Mouse (Mus musculus) heart, embryonic 11.5 days (tissue): ENCODE measurements at regions not wholly inside any gene's neighbourhood (a gene's known extent, or its start where the extent isn't known, plus 50 kb on each side); places are given as distances from the start of the nearest gene placed in this dataset.

Source experiments
- ATAC-seq: fragments of 200-750 bp; cut with Nextera tagmentation; replicated peaks from 2 replicates; pipeline ENCODE4 v1.8.0; 2017; ENCODE audit warnings: moderate library complexity; ENCODE audit not compliant: insufficient number of reproducible peaks, low FRiP score, low TSS enrichment
- H3K27ac ChIP-seq: fragments of 300-500 bp; sonication (generic); 2 replicates; pipeline ENCODE4 v1.5.1; 2014; ENCODE audit warnings: mild to moderate bottlenecking, low read depth, low read length
- H3K27me3 ChIP-seq: fragments of 300-500 bp; sonication (generic); 2 replicates; pipeline ENCODE4 v1.6.1; 2014; ENCODE audit warnings: mild to moderate bottlenecking, low read length, mixed read lengths; ENCODE audit not compliant: control insufficient read depth, insufficient read depth
- H3K36me3 ChIP-seq: fragments of 300-500 bp; sonication (generic); 2 replicates; pipeline ENCODE4 v1.6.1; 2014; ENCODE audit warnings: mild to moderate bottlenecking, low read length, moderate library complexity, mixed read lengths; ENCODE audit not compliant: control insufficient read depth, insufficient read depth
- H3K4me1 ChIP-seq: fragments of 300-500 bp; sonication (generic); 2 replicates; pipeline ENCODE4 v1.6.1; 2014; ENCODE audit warnings: low read length; ENCODE audit not compliant: control insufficient read depth, insufficient read depth
- H3K4me2 ChIP-seq: fragments of 300-500 bp; sonication (generic); 2 replicates; pipeline ENCODE4 v1.6.1; 2014; ENCODE audit warnings: mild to moderate bottlenecking, moderate library complexity
- H3K4me3 ChIP-seq: fragments of 300-500 bp; sonication (generic); 2 replicates; pipeline ENCODE4 v1.5.1; 2014; ENCODE audit warnings: low read depth, low read length
- H3K9ac ChIP-seq: fragments of 300-500 bp; sonication (generic); 2 replicates; pipeline ENCODE4 v1.6.1; 2014; ENCODE audit warnings: mild to moderate bottlenecking, low read depth, low read length, moderate library complexity
- H3K9me3 ChIP-seq: fragments of 300-500 bp; sonication (generic); replicated peaks from 2 replicates; pipeline ENCODE4 v1.6.1; 2016; ENCODE audit warnings: low read length; ENCODE audit not compliant: control insufficient read depth
- WGBS: fragments of 180-500 bp; shearing (Covaris S2); extraction: QIAGEN DNeasy Blood & Tissue Kit; methylation state at CpG from one replicate; pipeline ENCODE4 v1.1.7; 2014; ENCODE audit not compliant: insufficient replicate concordance; 5-methylcytosine and 5-hydroxymethylcytosine counted together

- Histone ChIP-seq H3K4me3 (no peak overlapping the region), H3K27ac (no peak overlapping the region), H3K4me1 (0 out of 2 replicates have a peak, but pooled peaks cover 2% of the 10 kb centered on the region), H3K36me3 (no peaks in the 10 kb centered on the region), H3K27me3 (no peaks in the 10 kb centered on the region), H3K4me2 (no peak overlapping the region), H3K9ac (no peak overlapping the region), H3K9me3 (no peaks in the 10 kb centered on the region)
- WGBS: 74% methylated on average over 3 of the region's 3 CpGs
- ATAC-seq: no peak
These were observed 213.0 kb upstream of the Krr1 start for GRCm38 (mm10) chr10:111759505-111759904.

- H3K27me3 ChIP-seq: no peaks in the 10 kb centered on the region
- no peak for ATAC-seq
- H3K9ac ChIP-seq: no peak overlapping the region
- H3K9me3 ChIP-seq: no peaks in the 10 kb centered on the region
- H3K4me1 ChIP-seq: 0 out of 2 replicates have a peak, but pooled peaks cover 2% of the 10 kb centered on the region
- 83% methylated on average over 8 of the region's 8 CpGs for WGBS
- H3K36me3 ChIP-seq: no peaks in the 10 kb centered on the region
- no peak overlapping the region for H3K4me2 ChIP-seq
- H3K27ac ChIP-seq: no peak overlapping the region
- H3K4me3 ChIP-seq: no peak overlapping the region
These were observed 209.5 kb upstream of the Krr1 start for GRCm38 (mm10) chr10:111762751-111763528.

GRCm38 (mm10) chr10:111767011-111767720, 205.3 kb upstream of the Krr1 start:
- Histone ChIP-seq H3K27me3 (no peaks in the 10 kb centered on the region), H3K36me3 (no peaks in the 10 kb centered on the region), H3K9me3 (no peaks in the 10 kb centered on the region), H3K27ac (no peak overlapping the region), H3K9ac (no peak overlapping the region), H3K4me3 (no peak overlapping the region), H3K4me1 (peaks cover 10% of the 10 kb centered on the region), H3K4me2 (no peak overlapping the region)
- 87% methylated on average over 7 of the region's 7 CpGs for WGBS
- ATAC-seq: no peak

GRCm38 (mm10) chr10:111767813-111768455, 204.5 kb upstream of the Krr1 start:
- Histone ChIP-seq H3K27me3 (no peaks in the 10 kb centered on the region), H3K36me3 (no peaks in the 10 kb centered on the region), H3K4me1 (peaks cover 10% of the 10 kb centered on the region), H3K4me3 (no peak overlapping the region), H3K9ac (no peak overlapping the region), H3K4me2 (no peak overlapping the region), H3K9me3 (no peaks in the 10 kb centered on the region), H3K27ac (no peak overlapping the region)
- WGBS: 75% methylated on average over 14 of the region's 14 CpGs
- no peak for ATAC-seq

GRCm38 (mm10) chr10:111769486-111770002, 202.9 kb upstream of the Krr1 start:
- WGBS: 75% methylated on average over 9 of the region's 9 CpGs

GRCm38 (mm10) chr10:111770027-111770426, 202.4 kb upstream of the Krr1 start:
- 67% methylated on average over 2 of the region's 2 CpGs for WGBS

More at GRCm38 (mm10) chr10:111769486-111770002, 202.9 kb upstream of the Krr1 start:
- Histone ChIP-seq H3K4me2 (no peak overlapping the region), H3K9me3 (no peaks in the 10 kb centered on the region), H3K4me3 (no peak overlapping the region), H3K4me1 (peaks cover 10% of the 10 kb centered on the region), H3K27me3 (no peaks in the 10 kb centered on the region), H3K9ac (no peak overlapping the region), H3K36me3 (no peaks in the 10 kb centered on the region), H3K27ac (no peak overlapping the region)
- no peak for ATAC-seq

GRCm38 (mm10) chr10:111771010-111771409, 201.5 kb upstream of the Krr1 start:
- no peak overlapping the region for H3K9ac ChIP-seq
- no peak overlapping the region for H3K27ac ChIP-seq
- H3K4me2 ChIP-seq: no peak overlapping the region
- no peak for ATAC-seq
- WGBS: 35% methylated on average over 4 of the region's 4 CpGs
- no peaks in the 10 kb centered on the region for H3K36me3 ChIP-seq
- H3K9me3 ChIP-seq: no peaks in the 10 kb centered on the region
- no peak overlapping the region for H3K4me3 ChIP-seq
- no peaks in the 10 kb centered on the region for H3K27me3 ChIP-seq
- peaks cover 10% of the 10 kb centered on the region for H3K4me1 ChIP-seq

More at GRCm38 (mm10) chr10:111770027-111770426, 202.4 kb upstream of the Krr1 start:
- no peak overlapping the region for H3K4me2 ChIP-seq
- H3K27ac ChIP-seq: no peak overlapping the region
- no peaks in the 10 kb centered on the region for H3K9me3 ChIP-seq
- H3K4me1 ChIP-seq: peaks cover 10% of the 10 kb centered on the region
- H3K9ac ChIP-seq: no peak overlapping the region
- no peaks in the 10 kb centered on the region for H3K36me3 ChIP-seq
- ATAC-seq: no peak
- H3K4me3 ChIP-seq: no peak overlapping the region
- H3K27me3 ChIP-seq: no peaks in the 10 kb centered on the region

- ATAC-seq: no peak
- no peak overlapping the region for H3K27ac ChIP-seq
- no peak overlapping the region for H3K4me3 ChIP-seq
- H3K9ac ChIP-seq: no peak overlapping the region
- no peak overlapping the region for H3K4me2 ChIP-seq
- no peaks in the 10 kb centered on the region for H3K27me3 ChIP-seq
- no peaks in the 10 kb centered on the region for H3K4me1 ChIP-seq
- H3K36me3 ChIP-seq: no peaks in the 10 kb centered on the region
- H3K9me3 ChIP-seq: no peaks in the 10 kb centered on the region
These were observed 194.9 kb upstream of the Krr1 start for GRCm38 (mm10) chr10:111777559-111777958.
